Mouse (Mus musculus) MEL (cell line): ENCODE results near the gene Hdac4. TPM values are rescaled to one million over a fixed set of nuclear protein-coding genes. Genes with fewer than 3 reads are reported as not detected.

ENCODE experiments used
- DNase-seq: peaks from one replicate; pipeline ENCODE4 v3.0.0; 2011; ENCODE audit warnings: low read depth, low spot score
- H3K27ac ChIP-seq: 2 replicates; pipeline ENCODE4 v1.5.1; 2012; ENCODE audit warnings: low read depth, mild to moderate bottlenecking, control low read depth, low read length, moderate library complexity; ENCODE audit not compliant: control insufficient read depth
- H3K27me3 ChIP-seq, 2 experiments: fragments of 150-350 bp in 1 of 2; sonication (generic) in 1 of 2; 2 replicates each; pipeline ENCODE4 v1.6.1; 2012; ENCODE audit warnings: low read length in 2 of 2, mild to moderate bottlenecking in 2 of 2, improper control_type of control experiment in 1 of 2, moderate library complexity in 1 of 2; ENCODE audit not compliant: insufficient read depth in 2 of 2, control insufficient read depth in 1 of 2
- H3K36me3 ChIP-seq, 2 experiments: 2 replicates each; pipeline ENCODE4 v1.6.1; 2012 to 2014; ENCODE audit warnings: low read length in 2 of 2, improper control_type of control experiment in 1 of 2, inconsistent platforms in 1 of 2, mild to moderate bottlenecking in 1 of 2; ENCODE audit not compliant: insufficient read depth in 2 of 2, control insufficient read depth in 1 of 2
- H3K4me1 ChIP-seq, 2 experiments: fragments of 150-350 bp in 1 of 2; sonication (generic) in 1 of 2; 2 replicates each; pipeline ENCODE4 v1.6.1; 2012; ENCODE audit warnings: low read length in 2 of 2, improper control_type of control experiment in 1 of 2, mild to moderate bottlenecking in 1 of 2; ENCODE audit not compliant: insufficient read depth in 2 of 2, control insufficient read depth in 1 of 2
- H3K4me3 ChIP-seq, 2 experiments: fragments of 150-350 bp in 1 of 2; sonication (generic) in 1 of 2; 2 replicates each; pipeline ENCODE4 v1.5.1; 2012; ENCODE audit warnings: low read depth in 2 of 2, low read length in 2 of 2, mild to moderate bottlenecking in 2 of 2, moderate library complexity in 2 of 2, control low read depth in 1 of 2, improper control_type of control experiment in 1 of 2; ENCODE audit not compliant: control insufficient read depth in 1 of 2, insufficient read depth in 1 of 2
- H3K79me2 ChIP-seq: 2 replicates; pipeline ENCODE4 v1.6.1; 2012; ENCODE audit warnings: mild to moderate bottlenecking, low read length, moderate library complexity; ENCODE audit not compliant: control insufficient read depth, poor library complexity, insufficient read depth
- H3K9ac ChIP-seq: 2 replicates; pipeline ENCODE4 v1.6.1; 2012; ENCODE audit warnings: low read depth, mild to moderate bottlenecking, control low read depth, low read length, moderate library complexity; ENCODE audit not compliant: control insufficient read depth, poor library complexity, severe bottlenecking
- H3K9me3 ChIP-seq: fragments of 150-350 bp; sonication (generic); replicated peaks from 2 replicates; pipeline ENCODE4 v1.6.1; 2012; ENCODE audit warnings: mild to moderate bottlenecking, low read length, improper control_type of control experiment, moderate library complexity; ENCODE audit not compliant: insufficient read depth
- BHLHE40 ChIP-seq: IDR thresholded peaks from 2 replicates; pipeline ENCODE4 v1.6.1; 2012; ENCODE audit warnings: low read depth, mild to moderate bottlenecking, inconsistent platforms, low read length, improper control_type of control experiment, borderline replicate concordance
- CHD2 ChIP-seq: IDR thresholded peaks from 2 replicates; pipeline ENCODE4 v1.6.1; 2011; ENCODE audit warnings: low read length, improper control_type of control experiment
- CTCF ChIP-seq, 3 experiments: IDR thresholded peaks in 2 of 3; conservative IDR thresholded peaks in 1 of 3; 2 replicates each; pipeline ENCODE4 v1.5.1; 2011 to 2012; ENCODE audit warnings: low read length in 3 of 3, low read depth in 2 of 3, mild to moderate bottlenecking in 2 of 3, improper control_type of control experiment in 1 of 3, inconsistent platforms in 1 of 3, mixed read lengths in 1 of 3, moderate library complexity in 1 of 3; ENCODE audit not compliant: control insufficient read depth in 1 of 3, insufficient read depth in 1 of 3, poor library complexity in 1 of 3, severe bottlenecking in 1 of 3
- ELF1 ChIP-seq: IDR thresholded peaks from 2 replicates; pipeline ENCODE4 v1.6.1; 2014; ENCODE audit warnings: low read depth, mild to moderate bottlenecking, inconsistent platforms, low read length, improper control_type of control experiment, moderate library complexity
- ETS1 ChIP-seq: IDR thresholded peaks from 2 replicates; pipeline ENCODE4 v1.6.1; 2012; ENCODE audit warnings: low read depth, mild to moderate bottlenecking, inconsistent platforms, low read length, improper control_type of control experiment, moderate library complexity
- GABPA ChIP-seq: IDR thresholded peaks from 2 replicates; pipeline ENCODE4 v1.6.1; 2012; ENCODE audit warnings: low read depth, mild to moderate bottlenecking, inconsistent platforms, low read length, improper control_type of control experiment, moderate library complexity
- GATA1 ChIP-seq: IDR thresholded peaks from 2 replicates; pipeline ENCODE4 v1.6.1; 2011; ENCODE audit warnings: low read depth, low read length, improper control_type of control experiment
- HCFC1 ChIP-seq: IDR thresholded peaks from 2 replicates; pipeline ENCODE4 v1.6.1; 2012; ENCODE audit warnings: low read depth, mild to moderate bottlenecking, inconsistent platforms, low read length, improper control_type of control experiment, moderate library complexity
- KAT2A ChIP-seq: conservative IDR thresholded peaks from 2 replicates; pipeline ENCODE4 v1.6.1; 2012; ENCODE audit warnings: low read depth, low read length, improper control_type of control experiment, inconsistent platforms
- MAFK ChIP-seq: IDR thresholded peaks from 2 replicates; pipeline ENCODE4 v1.6.1; 2011; ENCODE audit warnings: low read depth, mild to moderate bottlenecking, low read length, improper control_type of control experiment, borderline replicate concordance
- MAX ChIP-seq: IDR thresholded peaks from 2 replicates; pipeline ENCODE4 v1.6.1; 2011; ENCODE audit warnings: low read length, improper control_type of control experiment
- MEF2A ChIP-seq: IDR thresholded peaks from 2 replicates; pipeline ENCODE4 v1.6.1; 2014; ENCODE audit warnings: low read depth, mild to moderate bottlenecking, inconsistent platforms, low read length, improper control_type of control experiment; ENCODE audit not compliant: poor library complexity, insufficient replicate concordance, severe bottlenecking; ENCODE audit errors: extremely low read depth
- MYB ChIP-seq: IDR thresholded peaks from 2 replicates; pipeline ENCODE4 v1.6.1; 2011; ENCODE audit warnings: mild to moderate bottlenecking, low read depth, low read length, improper control_type of control experiment
- NELFE ChIP-seq: IDR thresholded peaks from 2 replicates; pipeline ENCODE4 v1.6.1; 2011; ENCODE audit warnings: low read depth, low read length, improper control_type of control experiment
- NRF1 ChIP-seq: IDR thresholded peaks from 2 replicates; pipeline ENCODE4 v1.6.1; 2014; ENCODE audit warnings: low read depth, mild to moderate bottlenecking, inconsistent platforms, low read length, improper control_type of control experiment, moderate library complexity; ENCODE audit not compliant: poor library complexity, insufficient read depth, severe bottlenecking
- POLR2A ChIP-seq, 2 experiments: IDR thresholded peaks; 2 replicates each; pipeline ENCODE4 v1.6.1; 2011 to 2012; ENCODE audit warnings: low read length in 2 of 2, mild to moderate bottlenecking in 2 of 2, control low read depth in 1 of 2, improper control_type of control experiment in 1 of 2, low read depth in 1 of 2, moderate library complexity in 1 of 2; ENCODE audit not compliant: control insufficient read depth in 1 of 2, insufficient read depth in 1 of 2, poor library complexity in 1 of 2
- POLR2AphosphoS2 ChIP-seq: IDR thresholded peaks from 2 replicates; pipeline ENCODE4 v1.6.1; 2011; ENCODE audit warnings: low read length, improper control_type of control experiment
- POLR2AphosphoS5 ChIP-seq: IDR thresholded peaks from 2 replicates; pipeline ENCODE4 v1.6.1; 2012; ENCODE audit warnings: low read depth, borderline replicate concordance, mild to moderate bottlenecking, inconsistent platforms, low read length, moderate library complexity, mixed read lengths
- RAD21 ChIP-seq: IDR thresholded peaks from 2 replicates; pipeline ENCODE4 v1.6.1; 2011; ENCODE audit warnings: mild to moderate bottlenecking, low read depth, low read length, improper control_type of control experiment
- SIN3A ChIP-seq: IDR thresholded peaks from 2 replicates; pipeline ENCODE4 v1.6.1; 2012; ENCODE audit warnings: low read length, improper control_type of control experiment, inconsistent platforms
- SMC3 ChIP-seq: IDR thresholded peaks from 2 replicates; pipeline ENCODE4 v1.6.1; 2011; ENCODE audit warnings: low read depth, low read length, improper control_type of control experiment
- TAL1 ChIP-seq: IDR thresholded peaks from 2 replicates; pipeline ENCODE4 v1.6.1; 2012; ENCODE audit warnings: mild to moderate bottlenecking, inconsistent platforms, low read length, moderate library complexity, mixed read lengths
- TCF12 ChIP-seq: IDR thresholded peaks from 2 replicates; pipeline ENCODE4 v1.6.1; 2014; ENCODE audit warnings: low read depth, mild to moderate bottlenecking, inconsistent platforms, low read length, improper control_type of control experiment, moderate library complexity
- USF2 ChIP-seq, 2 experiments: IDR thresholded peaks; 2 replicates each; pipeline ENCODE4 v1.6.1; 2011 to 2012; ENCODE audit warnings: improper control_type of control experiment in 2 of 2, low read length in 2 of 2, borderline replicate concordance in 1 of 2, inconsistent platforms in 1 of 2, low read depth in 1 of 2, mild to moderate bottlenecking in 1 of 2; ENCODE audit not compliant: insufficient read depth in 1 of 2
- ZC3H11A ChIP-seq: IDR thresholded peaks from 2 replicates; pipeline ENCODE4 v1.6.1; 2012; ENCODE audit warnings: low read depth, mild to moderate bottlenecking, inconsistent platforms, low read length, improper control_type of control experiment
- ZKSCAN1 ChIP-seq: IDR thresholded peaks from 2 replicates; pipeline ENCODE4 v1.6.1; 2012; ENCODE audit warnings: low read depth, mild to moderate bottlenecking, inconsistent platforms, low read length, improper control_type of control experiment, moderate library complexity
- ZMIZ1 ChIP-seq: IDR thresholded peaks from 2 replicates; pipeline ENCODE4 v1.6.1; 2012; ENCODE audit warnings: low read depth, mild to moderate bottlenecking, inconsistent platforms, low read length, improper control_type of control experiment, moderate library complexity
- ZNF384 ChIP-seq: IDR thresholded peaks from 2 replicates; pipeline ENCODE4 v1.6.1; 2012; ENCODE audit warnings: low read depth, mild to moderate bottlenecking, inconsistent platforms, low read length, improper control_type of control experiment
- polyA plus RNA-seq, 2 experiments: library from polyadenylated mRNA; stranded (reverse) in 1 of 2; unstranded in 1 of 2; fragments of >175 nt in 1 of 2; fragments of >200 nt in 1 of 2; gene quantifications; 2 replicates each; pipeline versions ENCODE4 v1.2.1 to v1.2.4; 2012; ENCODE audit warnings: low replicate concordance in 2 of 2, low read depth in 1 of 2; ENCODE audit not compliant: insufficient read length in 2 of 2, insufficient read depth in 1 of 2, missing spikeins in 1 of 2
- total RNA-seq: library from RNA; depleted of rRNA; stranded (reverse); fragments of 300-350 nt; gene quantifications from 2 replicates; pipeline ENCODE4 v1.2.3, GENCODE M21; 2012

The Hdac4 gene
- total and polyA plus RNA-seq, 3 experiments: 11.0 to 19.5 (median 12.3) TPM

DNA sequence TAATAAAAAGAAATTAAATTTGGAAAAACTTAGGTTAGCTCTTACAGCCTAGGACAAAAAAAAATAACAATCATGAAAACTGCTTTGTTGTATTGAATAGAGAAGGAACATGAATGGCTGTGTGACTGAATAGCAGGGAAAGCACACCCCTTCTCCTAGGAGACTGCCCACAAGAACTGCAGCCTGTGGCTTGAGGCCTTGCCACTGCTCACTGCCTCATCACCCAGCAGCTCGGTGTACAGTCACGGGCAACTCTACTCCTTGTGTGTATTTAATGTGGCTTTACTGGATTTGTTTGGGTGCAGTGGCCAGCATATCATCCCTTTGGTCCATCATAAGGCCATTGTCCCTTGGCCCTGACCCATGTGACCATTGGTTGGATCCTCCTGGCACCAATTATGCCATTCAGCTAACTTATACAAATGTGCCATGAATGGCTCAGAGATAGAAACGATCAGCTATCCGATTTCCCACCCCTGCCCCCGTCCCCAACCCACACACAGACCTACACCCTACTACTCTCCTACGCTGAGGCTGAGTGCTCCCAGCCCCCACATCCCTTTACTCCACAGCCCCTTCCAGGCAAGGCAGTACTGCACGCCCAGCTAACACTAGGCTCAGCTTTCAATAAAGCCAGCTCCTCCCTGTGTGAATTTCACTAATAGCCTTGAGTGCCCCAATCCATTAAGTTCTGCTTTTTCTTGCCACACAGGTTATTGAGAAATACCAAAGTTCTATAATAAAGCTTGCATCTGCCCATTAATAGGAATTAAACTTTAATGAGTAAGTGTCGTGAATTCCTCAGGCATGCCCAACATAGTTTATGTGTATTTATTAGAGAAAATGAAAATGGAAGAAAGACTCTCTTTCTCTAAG, 134.1 kb downstream of the Hdac4 start:
- no peak for TF ChIP-seq TCF12
- no peak for TF ChIP-seq CHD2
- no peak for TF ChIP-seq TAL1
- TF ChIP-seq CTCF (IDR thresholded peaks at IDR 0.05 in 2 of 3, conservative IDR thresholded peaks at IDR 0.05 in 1 of 3; ENCODE audit: control insufficient read depth in 1 of 3, insufficient read depth in 1 of 3, low read depth in 2 of 3, low read length in 3 of 3, poor library complexity in 1 of 3, severe bottlenecking in 1 of 3): no peak
- TF ChIP-seq ZC3H11A: no peak
- TF ChIP-seq MAFK: no peak
- no peak for TF ChIP-seq HCFC1
- TF ChIP-seq NRF1: no peak
- no peak for TF ChIP-seq ETS1
- no peak for TF ChIP-seq MYB
- peak; percentile 39 for DNase-seq
- no peak overlapping the region for H3K9ac ChIP-seq
- H3K27me3 ChIP-seq: no peaks in the 10 kb centered on the region
- H3K36me3 ChIP-seq: peaks cover 0 to 32% of the 10 kb centered on the region in 2 experiments; a peak in 2 of 4 replicates
- H3K27ac ChIP-seq: no peak overlapping the region
- H3K4me3 ChIP-seq: no peak overlapping the region
- H3K79me2 ChIP-seq: no peaks in the 10 kb centered on the region; the same call in 1 of the 2 replicates
- peaks cover 16 to 37% of the 10 kb centered on the region in 2 experiments for H3K4me1 ChIP-seq
- H3K9me3 ChIP-seq: no peaks in the 10 kb centered on the region

- Histone ChIP-seq H3K27me3 (no peaks in the 10 kb centered on the region), H3K27ac (no peak overlapping the region), H3K4me1 (peaks cover 16 to 37% of the 10 kb centered on the region in 2 experiments), H3K79me2 (no peaks in the 10 kb centered on the region; the same call in 1 of the 2 replicates), H3K4me3 (no peak overlapping the region), H3K9me3 (no peaks in the 10 kb centered on the region), H3K9ac (no peak overlapping the region), H3K36me3 (peaks cover 0 to 32% of the 10 kb centered on the region in 2 experiments; a peak in 2 of 4 replicates)
- DNase-seq: peak; percentile 34
- TF ChIP-seq NRF1 (no peak), ZMIZ1 (no peak), SMC3 (no peak), GABPA (no peak), MAFK (no peak), KAT2A (no peak), RAD21 (no peak; the same call in 1 of the 2 replicates), MAX (peak; percentile 52; the same call in 1 of the 2 replicates), POLR2AphosphoS5 (no peak), POLR2AphosphoS2 (no peak), GATA1 (peak; percentile 52), SIN3A (no peak), POLR2A (IDR thresholded peaks at IDR 0.05; ENCODE audit: control insufficient read depth in 1 of 2, insufficient read depth in 1 of 2, low read depth in 1 of 2, low read length in 2 of 2, poor library complexity in 1 of 2) (no peak), ZKSCAN1 (no peak), NELFE (no peak), MEF2A (no peak), ELF1 (no peak), ZC3H11A (no peak), TAL1 (0 out of 2 replicates have a peak, but pooled peaks have one; percentile 11), USF2 (IDR thresholded peaks at IDR 0.05; ENCODE audit: borderline replicate concordance in 1 of 2, insufficient read depth in 1 of 2, low read depth in 1 of 2, low read length in 2 of 2) (no peak), ZNF384 (no peak), CHD2 (no peak), BHLHE40 (no peak)
Measured at GRCm38 (mm10) chr1:92060532-92061064, 134.9 kb downstream of the Hdac4 start.
